Mouse (Mus musculus) embryonic facial prominence, embryonic 15.5 days (tissue): ENCODE results near the gene Fsd2. TPM values are rescaled to one million over a fixed set of nuclear protein-coding genes. Genes with fewer than 3 reads are reported as not detected.

Experiments
- ATAC-seq: fragments of 200-750 bp; cut with Nextera tagmentation; 2 replicates; pipeline ENCODE4 v1.8.0; 2017; ENCODE audit warnings: low read depth, moderate TSS enrichment; ENCODE audit not compliant: insufficient number of reproducible peaks, low FRiP score, low TSS enrichment
- H3K27ac ChIP-seq: fragments of 300-500 bp; sonication (generic); replicated peaks from 2 replicates; pipeline ENCODE4 v1.5.1; 2015; ENCODE audit warnings: mild to moderate bottlenecking, inconsistent platforms
- H3K27me3 ChIP-seq: fragments of 300-500 bp; sonication (generic); 2 replicates; pipeline ENCODE4 v1.6.1; 2015; ENCODE audit warnings: inconsistent platforms
- H3K36me3 ChIP-seq: fragments of 300-500 bp; sonication (generic); 2 replicates; pipeline ENCODE4 v1.6.1; 2015; ENCODE audit warnings: mild to moderate bottlenecking, inconsistent platforms
- H3K4me1 ChIP-seq: fragments of 300-500 bp; sonication (generic); 2 replicates; pipeline ENCODE4 v1.6.1; 2015; ENCODE audit warnings: inconsistent platforms
- H3K4me2 ChIP-seq: fragments of 300-500 bp; sonication (generic); replicated peaks from 2 replicates; pipeline ENCODE4 v1.6.1; 2015; ENCODE audit warnings: mild to moderate bottlenecking, inconsistent platforms
- H3K4me3 ChIP-seq: fragments of 300-500 bp; sonication (generic); replicated peaks from 2 replicates; pipeline ENCODE4 v1.5.1; 2015; ENCODE audit warnings: mild to moderate bottlenecking, inconsistent platforms
- H3K9ac ChIP-seq: fragments of 300-500 bp; sonication (generic); 2 replicates; pipeline ENCODE4 v1.6.1; 2015; ENCODE audit warnings: inconsistent platforms
- H3K9me3 ChIP-seq: fragments of 300-500 bp; sonication (generic); replicated peaks from 2 replicates; pipeline ENCODE4 v1.6.1; 2016; ENCODE audit warnings: inconsistent platforms
- WGBS: fragments of 180-500 bp; shearing (Covaris S2); methylation state at CpG from one replicate; pipeline ENCODE4 v1.1.7; 2015; 5-methylcytosine and 5-hydroxymethylcytosine counted together
- polyA plus RNA-seq: library from polyadenylated mRNA; unstranded; fragments of >200 nt; fragmentation: Nextera tagmentation; extraction: Ambion mirVana; gene quantifications from 2 replicates; pipeline ENCODE4 v1.2.1, GENCODE M21; 2015

Gene Fsd2
- 1.2 and 2.0 TPM in 2 replicates for polyA plus RNA-seq

DNA sequence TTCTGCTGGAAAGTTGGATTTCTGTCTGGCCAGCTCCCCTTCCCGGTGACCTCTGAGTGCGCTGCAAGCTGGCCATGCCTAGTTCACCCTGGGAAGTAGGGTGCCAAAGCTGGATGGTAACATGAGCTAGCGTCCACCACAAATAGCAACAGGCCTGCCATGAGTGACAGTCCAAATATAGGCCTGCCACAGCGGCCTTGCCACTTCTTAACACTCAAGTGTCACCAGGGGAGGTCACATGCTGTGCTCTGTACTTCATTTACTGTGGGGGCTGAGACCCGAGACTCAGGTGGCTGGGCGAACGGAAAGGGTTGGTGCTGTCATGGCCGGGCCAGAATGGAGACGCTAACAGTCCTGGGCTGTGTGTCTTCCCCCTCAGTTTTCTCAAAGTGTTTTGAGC lies at the start of gene Fsd2:
Fsd2 (minus strand) TSS at position 53 of the 400 bp plus-strand sequence.
- Histone ChIP-seq H3K27ac (no peak within 1 kb of the TSS), H3K36me3 (no peaks in the 10 kb centered on the region), H3K4me1 (peaks cover under 1% of the 10 kb centered on the region; the same call in 1 of the 2 replicates), H3K4me2 (no peak within 1 kb of the TSS), H3K9ac (no peak within 1 kb of the TSS), H3K9me3 (no peaks in the 10 kb centered on the region), H3K27me3 (no peaks in the 10 kb centered on the region), H3K4me3 (no peak within 1 kb of the TSS)
- 70% methylated on average over 9 of the region's 9 CpGs for WGBS
- no peak for ATAC-seq

DNA sequence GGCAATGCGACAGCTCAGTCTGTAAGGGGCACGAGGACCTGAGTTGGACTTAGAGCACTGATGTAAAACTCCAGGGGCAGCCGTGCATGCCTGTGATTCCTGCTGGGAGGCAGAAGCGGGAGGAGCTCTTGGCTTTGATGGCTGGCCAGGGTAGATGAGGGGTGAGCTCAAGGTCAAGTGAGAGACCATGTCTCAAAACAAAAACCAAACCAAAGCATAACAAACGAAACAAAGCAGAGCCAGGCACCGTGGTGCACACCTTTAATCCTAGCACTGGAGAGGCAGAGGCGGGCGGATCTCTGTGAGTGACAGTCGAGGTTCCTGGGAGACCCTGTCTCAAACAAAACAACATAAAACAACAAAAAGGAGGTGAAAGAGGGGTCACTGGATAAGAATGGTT lies 48.3 kb upstream of the Fsd2 start:
- no peaks in the 10 kb centered on the region for H3K27me3 ChIP-seq
- no peaks in the 10 kb centered on the region for H3K36me3 ChIP-seq
- H3K4me2 ChIP-seq: no peak overlapping the region
- H3K27ac ChIP-seq: no peak overlapping the region
- ATAC-seq: no peak
- no peaks in the 10 kb centered on the region for H3K4me1 ChIP-seq
- 81% methylated on average over 9 of the region's 9 CpGs for WGBS
- H3K9ac ChIP-seq: no peak overlapping the region
- H3K4me3 ChIP-seq: no peak overlapping the region
- no peaks in the 10 kb centered on the region for H3K9me3 ChIP-seq

DNA sequence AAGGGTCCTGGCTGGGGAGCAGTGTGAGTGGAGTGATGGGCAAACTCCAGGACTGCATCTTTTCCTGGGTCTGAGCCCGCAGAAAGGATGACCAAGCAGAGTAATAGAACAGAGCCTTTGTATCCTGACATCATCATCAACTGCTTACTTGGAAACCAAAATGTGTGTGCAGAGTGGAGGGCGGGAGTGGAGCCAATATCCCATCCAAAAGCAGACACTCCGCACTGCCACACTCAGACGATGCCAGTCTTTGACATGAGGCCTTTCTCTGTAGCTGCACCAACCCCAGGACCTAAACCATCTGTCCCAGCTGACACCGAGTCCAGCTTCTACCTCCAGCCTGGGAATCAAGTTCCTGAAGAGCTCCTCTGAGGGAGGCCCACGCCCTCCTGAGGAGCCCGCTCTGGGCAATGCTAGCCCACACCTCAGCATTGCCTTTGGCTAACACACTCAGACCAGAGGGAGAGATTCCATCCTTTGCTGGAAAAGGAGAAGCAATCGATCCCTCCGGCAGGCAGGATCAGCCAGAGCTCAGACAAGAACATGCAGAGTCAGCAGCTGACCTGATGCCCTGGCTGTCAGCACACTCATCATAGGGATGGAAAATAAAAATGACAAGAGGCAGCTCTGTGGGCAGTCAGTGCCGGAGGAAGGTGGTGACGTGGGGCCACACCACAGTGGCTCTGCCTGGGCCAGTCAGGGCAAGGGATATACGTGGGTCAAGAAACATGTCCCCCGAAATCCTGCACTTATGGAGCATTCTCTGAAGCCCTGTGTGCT lies 46.3 kb upstream of the Fsd2 start:
- Histone ChIP-seq H3K36me3 (no peaks in the 10 kb centered on the region), H3K4me2 (no peak overlapping the region), H3K9ac (no peak overlapping the region), H3K4me3 (no peak overlapping the region), H3K27ac (no peak overlapping the region), H3K27me3 (no peaks in the 10 kb centered on the region), H3K4me1 (no peaks in the 10 kb centered on the region), H3K9me3 (no peaks in the 10 kb centered on the region)
- 82% methylated on average over 13 of the region's 13 CpGs for WGBS
- ATAC-seq: no peak

DNA sequence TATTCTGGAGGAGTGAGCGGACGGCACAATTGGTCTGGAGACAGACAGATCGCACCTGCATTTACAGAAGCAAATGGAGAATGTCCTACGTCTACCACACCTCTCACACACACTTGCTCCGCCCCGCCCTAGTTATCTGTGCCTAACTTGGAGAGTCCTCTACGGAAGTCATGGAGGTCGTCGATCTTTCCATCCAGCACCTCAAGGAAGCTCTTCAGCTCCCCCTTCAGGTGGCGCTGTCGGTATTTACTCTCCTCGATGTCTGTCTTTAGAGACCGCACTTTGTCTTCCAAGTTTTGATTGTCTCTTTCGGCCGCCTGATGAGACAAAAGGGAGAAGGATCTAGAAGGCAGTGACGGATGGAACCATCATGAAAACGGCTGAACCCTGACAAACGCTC lies 43.4 kb upstream of the Fsd2 start:
- no peaks in the 10 kb centered on the region for H3K36me3 ChIP-seq
- WGBS: 63% methylated on average over 18 of the region's 18 CpGs
- H3K27ac ChIP-seq: no peak overlapping the region
- H3K4me2 ChIP-seq: no peak overlapping the region
- H3K4me3 ChIP-seq: no peak overlapping the region
- no peak overlapping the region for H3K9ac ChIP-seq
- H3K4me1 ChIP-seq: no peaks in the 10 kb centered on the region
- ATAC-seq: no peak
- H3K27me3 ChIP-seq: no peaks in the 10 kb centered on the region
- no peaks in the 10 kb centered on the region for H3K9me3 ChIP-seq

DNA sequence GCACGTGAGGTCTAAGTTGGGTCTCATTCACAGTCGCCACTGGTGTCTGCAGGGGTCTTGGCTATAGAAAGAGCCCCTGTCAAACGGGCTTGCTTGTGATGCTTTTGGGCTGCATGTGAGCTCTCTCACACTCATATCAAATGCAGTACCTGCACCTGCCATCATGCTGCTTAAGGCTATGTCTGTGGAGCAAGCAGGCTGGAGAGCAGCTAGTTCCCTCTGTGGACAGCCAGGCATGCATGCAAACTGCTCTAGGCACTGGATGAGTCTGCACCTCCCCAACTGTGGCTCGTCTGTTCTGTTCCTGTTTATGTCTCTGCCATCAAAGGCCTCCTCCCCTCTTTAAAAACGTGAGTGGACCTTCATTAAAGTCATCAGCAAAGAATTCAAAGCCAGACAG lies 39.7 kb upstream of the Fsd2 start:
- no peaks in the 10 kb centered on the region for H3K9me3 ChIP-seq
- H3K9ac ChIP-seq: no peak overlapping the region
- H3K4me3 ChIP-seq: no peak overlapping the region
- 53% methylated on average over 5 of the region's 5 CpGs for WGBS
- H3K27ac ChIP-seq: no peak overlapping the region
- no peak for ATAC-seq
- no peaks in the 10 kb centered on the region for H3K27me3 ChIP-seq
- H3K4me1 ChIP-seq: no peaks in the 10 kb centered on the region
- H3K36me3 ChIP-seq: no peaks in the 10 kb centered on the region
- H3K4me2 ChIP-seq: no peak overlapping the region

DNA sequence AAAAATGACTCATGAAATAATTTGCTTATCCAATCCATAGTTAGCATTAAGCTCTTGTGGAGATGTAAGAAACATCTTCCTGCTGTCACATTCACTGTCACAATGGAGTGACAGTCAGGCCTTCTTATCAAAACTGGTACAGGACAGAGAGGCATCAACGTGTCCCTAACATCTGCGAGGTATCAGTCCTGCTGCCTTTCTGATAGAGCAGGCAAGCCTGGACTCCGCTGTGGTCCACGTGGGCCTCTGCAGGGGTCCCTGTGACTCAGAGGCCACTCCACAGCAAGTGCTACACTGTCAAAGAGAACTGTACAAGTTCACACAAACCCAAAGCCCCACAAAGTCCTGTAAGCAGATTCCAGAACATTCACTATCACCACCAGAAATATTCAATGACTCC lies 38.7 kb upstream of the Fsd2 start:
- H3K9ac ChIP-seq: no peak overlapping the region
- no peak overlapping the region for H3K27ac ChIP-seq
- H3K4me1 ChIP-seq: no peaks in the 10 kb centered on the region
- no peak overlapping the region for H3K4me3 ChIP-seq
- no peaks in the 10 kb centered on the region for H3K36me3 ChIP-seq
- H3K4me2 ChIP-seq: no peak overlapping the region
- 76% methylated on average over 4 of the region's 4 CpGs for WGBS
- ATAC-seq: no peak
- H3K9me3 ChIP-seq: no peaks in the 10 kb centered on the region
- H3K27me3 ChIP-seq: no peaks in the 10 kb centered on the region

DNA sequence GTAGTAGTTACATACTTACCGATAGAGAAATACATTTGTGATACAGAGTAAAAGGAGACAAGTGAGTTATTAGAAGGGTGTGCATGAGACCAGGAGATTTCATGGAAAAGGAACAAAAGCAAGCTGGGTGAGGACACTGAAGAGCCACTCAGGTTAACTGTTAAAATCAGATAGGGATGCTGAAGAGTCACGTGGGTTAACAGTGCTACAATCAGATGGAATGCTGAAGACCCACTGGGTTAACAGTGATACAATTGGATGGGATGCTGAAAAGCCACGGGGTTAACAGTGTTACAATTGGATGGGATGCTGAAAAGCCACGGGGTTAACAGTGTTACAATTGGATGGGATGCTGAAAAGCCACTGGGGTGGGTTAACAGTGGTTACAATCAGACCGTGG lies 38.2 kb upstream of the Fsd2 start:
- no peaks in the 10 kb centered on the region for H3K9me3 ChIP-seq
- no peaks in the 10 kb centered on the region for H3K4me1 ChIP-seq
- 74% methylated on average over 5 of the region's 5 CpGs for WGBS
- no peak for ATAC-seq
- H3K9ac ChIP-seq: no peak overlapping the region
- H3K4me2 ChIP-seq: no peak overlapping the region
- H3K36me3 ChIP-seq: no peaks in the 10 kb centered on the region
- no peaks in the 10 kb centered on the region for H3K27me3 ChIP-seq
- H3K4me3 ChIP-seq: no peak overlapping the region
- no peak overlapping the region for H3K27ac ChIP-seq

DNA sequence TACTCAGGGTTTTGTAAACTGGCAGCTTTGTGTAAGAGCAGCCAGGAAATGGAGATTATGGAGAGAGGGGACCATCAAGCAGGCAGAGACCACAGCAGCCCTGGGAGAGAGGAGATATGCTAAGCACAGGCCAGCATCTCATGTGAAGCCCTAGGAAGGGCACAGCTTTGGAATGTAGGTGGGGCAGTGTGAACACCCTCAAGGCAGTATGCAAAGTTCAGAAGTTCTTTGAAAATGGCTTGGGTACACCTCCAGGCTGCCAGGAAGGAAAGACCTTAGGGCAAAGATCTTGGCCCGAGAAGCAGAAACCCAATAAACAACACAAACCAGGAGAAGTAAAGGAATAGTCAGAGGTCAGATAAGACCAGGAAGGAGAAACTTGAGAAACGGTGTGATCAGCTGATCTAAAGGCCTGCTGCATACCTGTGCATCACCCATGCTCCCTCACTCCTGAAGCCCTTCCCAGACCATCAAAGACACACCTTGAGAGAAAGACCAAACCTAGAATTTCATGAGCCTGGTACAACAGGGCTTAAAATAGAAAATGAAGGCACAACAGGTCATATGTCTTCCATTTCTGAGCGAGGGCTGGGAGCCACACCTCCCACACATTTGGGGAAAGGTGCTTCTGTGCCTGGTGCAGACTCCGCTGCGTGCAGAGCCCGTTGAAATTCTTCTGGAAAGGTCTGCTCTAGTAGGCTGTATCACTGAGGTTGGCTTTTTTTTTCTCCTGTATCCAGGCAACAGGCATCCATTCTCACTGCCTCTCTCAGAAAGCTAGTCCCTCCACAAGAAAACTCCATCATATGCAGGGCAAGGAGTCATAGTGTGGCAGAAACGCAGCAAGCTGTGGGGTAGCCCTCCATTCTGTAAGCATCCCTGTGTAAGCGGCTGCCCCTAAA lies 32.9 kb upstream of the Fsd2 start:
- no peak for ATAC-seq
- Histone ChIP-seq H3K9ac (no peak overlapping the region), H3K4me3 (no peak overlapping the region), H3K27ac (no peak overlapping the region), H3K36me3 (peaks cover 35% of the 10 kb centered on the region), H3K27me3 (no peaks in the 10 kb centered on the region), H3K4me1 (no peaks in the 10 kb centered on the region), H3K9me3 (no peaks in the 10 kb centered on the region), H3K4me2 (no peak overlapping the region)
- whole genome bisulfite sequencing: 63% methylated on average over 8 of the region's 8 CpGs

DNA sequence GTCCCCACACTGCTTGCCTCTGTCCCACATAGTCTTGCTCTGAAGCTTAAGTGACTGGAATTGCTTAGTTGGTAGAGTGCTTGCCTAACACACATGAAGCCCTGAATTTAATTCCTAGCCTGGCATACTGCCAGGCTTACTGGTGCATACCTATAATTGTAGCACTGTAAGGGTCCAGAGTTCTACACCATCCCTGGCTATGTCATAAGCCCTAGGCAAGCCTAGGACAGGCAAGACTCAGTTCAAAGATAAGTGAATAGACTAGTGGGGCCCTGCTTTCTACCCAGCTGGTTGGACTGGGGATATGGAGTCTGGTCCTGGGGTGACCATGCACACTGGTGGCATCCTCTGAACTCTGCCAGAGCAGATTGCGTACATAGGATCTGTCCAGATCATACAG lies 30.9 kb upstream of the Fsd2 start:
- no peak overlapping the region for H3K27ac ChIP-seq
- H3K4me1 ChIP-seq: no peaks in the 10 kb centered on the region
- H3K36me3 ChIP-seq: peaks cover 48% of the 10 kb centered on the region
- H3K4me3 ChIP-seq: no peak overlapping the region
- 96% methylated on average over 1 of the region's 1 CpGs for WGBS
- H3K4me2 ChIP-seq: no peak overlapping the region
- ATAC-seq: no peak
- no peaks in the 10 kb centered on the region for H3K9me3 ChIP-seq
- H3K27me3 ChIP-seq: no peaks in the 10 kb centered on the region
- H3K9ac ChIP-seq: no peak overlapping the region

DNA sequence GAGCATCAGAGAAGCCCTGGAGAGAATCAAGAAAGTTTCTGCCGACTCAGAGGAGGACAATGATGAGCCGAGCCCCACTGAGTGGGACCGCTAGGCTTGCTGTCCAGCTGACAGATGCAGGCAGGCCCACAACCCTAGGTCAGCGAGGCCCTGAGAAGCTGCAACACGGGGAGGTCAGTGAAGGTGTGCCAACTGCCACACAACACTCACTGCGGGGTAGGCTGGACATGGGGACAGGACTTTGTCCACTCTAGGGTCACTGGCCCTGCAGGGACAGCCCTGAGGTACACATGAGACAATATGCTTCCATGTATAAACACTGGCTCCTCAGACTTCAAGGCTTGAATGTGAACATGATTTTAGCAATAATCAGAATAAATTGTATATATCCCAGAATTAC lies 29.3 kb upstream of the Fsd2 start:
- ATAC-seq: no peak
- Histone ChIP-seq H3K4me3 (no peak overlapping the region), H3K9ac (no peak overlapping the region), H3K27me3 (no peaks in the 10 kb centered on the region), H3K36me3 (peaks cover 64% of the 10 kb centered on the region), H3K4me2 (no peak overlapping the region), H3K4me1 (no peaks in the 10 kb centered on the region), H3K9me3 (no peaks in the 10 kb centered on the region), H3K27ac (no peak overlapping the region)
- 86% methylated on average over 6 of the region's 6 CpGs for WGBS

DNA sequence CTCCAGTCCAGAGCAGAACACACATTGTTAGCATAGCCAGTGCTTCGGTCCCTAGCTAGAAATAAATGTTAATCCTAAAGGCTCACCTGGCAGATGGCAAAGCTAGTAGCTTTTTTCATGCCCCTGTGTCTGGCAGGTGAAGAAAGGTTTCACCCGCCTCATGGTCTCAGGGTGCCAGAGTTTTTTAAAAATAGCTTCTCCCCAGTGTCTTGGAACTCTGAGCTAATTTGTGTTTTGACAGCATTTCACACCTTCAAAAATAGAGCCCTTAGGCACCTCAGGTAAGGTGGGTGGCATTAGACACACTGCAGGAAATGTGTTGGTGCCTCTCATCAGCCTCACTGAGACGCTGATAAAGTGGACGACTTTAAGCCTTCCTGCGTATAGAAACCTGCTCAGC lies 28.3 kb upstream of the Fsd2 start:
- no peak overlapping the region for H3K27ac ChIP-seq
- H3K27me3 ChIP-seq: no peaks in the 10 kb centered on the region
- H3K4me2 ChIP-seq: no peak overlapping the region
- WGBS: 69% methylated on average over 5 of the region's 5 CpGs
- no peak overlapping the region for H3K4me3 ChIP-seq
- H3K36me3 ChIP-seq: peaks cover 67% of the 10 kb centered on the region
- no peaks in the 10 kb centered on the region for H3K9me3 ChIP-seq
- ATAC-seq: no peak
- H3K4me1 ChIP-seq: no peaks in the 10 kb centered on the region
- no peak overlapping the region for H3K9ac ChIP-seq
